ENCODE assay signal across 9 mouse cellular contexts in genomic region chr2:60037011-60037551, GRCm38 (mm10).
DNase-seq lines count a peak whose midpoint lies in the region; ATAC-seq lines count a peak whose summit lies in the region.
"Had no signal": no experiment of that assay in that cellular context is flagged by ENCODE, and none has a peak within 500 bp of the region (broad histone marks: within the 10 kb centered on the region; RNA-seq: fewer than 3 reads in every experiment).

No protein-coding gene starts in this region.

- peak overlapping the region; percentile 42 for H3K9ac ChIP-seq in forebrain, embryonic 12.5 days
- H3K9ac ChIP-seq in hindbrain, embryonic 14.5 days, result peak overlapping the region; percentile 65

- H3K4me2 ChIP-seq in forebrain, embryonic 12.5 days, result peak overlapping the region; percentile 58
- peak overlapping the region; percentile 77 for H3K4me2 ChIP-seq in hindbrain, embryonic 14.5 days (replicated peaks)

- ATAC-seq in cerebellum, adult (ENCODE audit: insufficient number of reproducible peaks, low FRiP score, low TSS enrichment), result peak; percentile 79
- ATAC-seq in forebrain, embryonic 12.5 days (ENCODE audit: low FRiP score), result peak; percentile 79
- ATAC-seq in hindbrain, embryonic 14.5 days (ENCODE audit: low FRiP score), result peak; percentile 75; the same call in 1 of the 2 replicates

- H3K4me3 ChIP-seq in forebrain, embryonic 12.5 days (replicated peaks), result peak overlapping the region; percentile 32
- peak overlapping the region; percentile 38 for H3K4me3 ChIP-seq in hindbrain, embryonic 14.5 days (replicated peaks; ENCODE audit: low read length)
- H3K4me3 ChIP-seq: myocyte had no signal

- DNase-seq in gastrocnemius, adult 18-20 months (ENCODE audit: low spot score), result peak; percentile 44
- DNase-seq in gastrocnemius, postnatal 14 days, result no peak
- DNase-seq in hindbrain, embryonic 14.5 days (ENCODE audit: low spot score), result peak; percentile 59
- DNase-seq in left cerebral cortex, adult 11 months (ENCODE audit: low spot score), result peak; percentile 15
- peak; percentile 57 for DNase-seq in lung, postnatal 25 days (ENCODE audit: low spot score)
- DNase-seq in right cerebral cortex, adult 2 months (ENCODE audit: low spot score in 2 of 2), result peak; percentile 54 to 63

- WGBS in forebrain, embryonic 12.5 days, result 3% methylated on average over 19 of the region's 19 CpGs
- 6% methylated on average over 19 of the region's 19 CpGs for WGBS in hindbrain, embryonic 14.5 days

- H3K9me3 ChIP-seq in forebrain, embryonic 12.5 days, result no peaks in the 10 kb centered on the region
- H3K9me3 ChIP-seq in hindbrain, embryonic 14.5 days (ENCODE audit: control insufficient read depth, low read length), result no peaks in the 10 kb centered on the region

- H3K36me3 ChIP-seq in forebrain, embryonic 12.5 days (replicated peaks), result no peaks in the 10 kb centered on the region
- no peaks in the 10 kb centered on the region for H3K36me3 ChIP-seq in hindbrain, embryonic 14.5 days (replicated peaks; ENCODE audit: control insufficient read depth, insufficient read depth)

- intact Hi-C loops in gastrocnemius, postnatal 14 days (cut with DNase I; ENCODE audit: low total_unique reads), result loop anchor here (2.0 kb wide), 1 partner anchor 88 kb away; no protein-coding TSS in a partner anchor

- H3K4me1 ChIP-seq in forebrain, embryonic 12.5 days, result peaks cover 10% of the 10 kb centered on the region
- peaks cover 15% of the 10 kb centered on the region; the same call in 1 of the 2 replicates for H3K4me1 ChIP-seq in hindbrain, embryonic 14.5 days (replicated peaks; ENCODE audit: control insufficient read depth, insufficient read depth, low read length)

- H3K27me3 ChIP-seq in forebrain, embryonic 12.5 days, result no peaks in the 10 kb centered on the region
- H3K27me3 ChIP-seq in hindbrain, embryonic 14.5 days (ENCODE audit: control insufficient read depth, insufficient read depth, low read length), result no peaks in the 10 kb centered on the region

- H3K27ac ChIP-seq in forebrain, embryonic 12.5 days, result peak overlapping the region; percentile 77
- peak overlapping the region; percentile 85 for H3K27ac ChIP-seq in hindbrain, embryonic 14.5 days
